Mouse (Mus musculus): ENCODE measurements at regions not wholly inside any gene's neighbourhood (a gene's known extent, or its start where the extent isn't known, plus 50 kb on each side); places are given as distances from the start of the nearest gene placed in this dataset.
A peak's percentile ranks its signal among the peaks of the same experiment; 100 is the strongest.
"Not testable (repeated sequence)": the region's sequence is repeated elsewhere in the genome, so short reads cannot be mapped to it uniquely, and the experiment has no call there.

DNA sequence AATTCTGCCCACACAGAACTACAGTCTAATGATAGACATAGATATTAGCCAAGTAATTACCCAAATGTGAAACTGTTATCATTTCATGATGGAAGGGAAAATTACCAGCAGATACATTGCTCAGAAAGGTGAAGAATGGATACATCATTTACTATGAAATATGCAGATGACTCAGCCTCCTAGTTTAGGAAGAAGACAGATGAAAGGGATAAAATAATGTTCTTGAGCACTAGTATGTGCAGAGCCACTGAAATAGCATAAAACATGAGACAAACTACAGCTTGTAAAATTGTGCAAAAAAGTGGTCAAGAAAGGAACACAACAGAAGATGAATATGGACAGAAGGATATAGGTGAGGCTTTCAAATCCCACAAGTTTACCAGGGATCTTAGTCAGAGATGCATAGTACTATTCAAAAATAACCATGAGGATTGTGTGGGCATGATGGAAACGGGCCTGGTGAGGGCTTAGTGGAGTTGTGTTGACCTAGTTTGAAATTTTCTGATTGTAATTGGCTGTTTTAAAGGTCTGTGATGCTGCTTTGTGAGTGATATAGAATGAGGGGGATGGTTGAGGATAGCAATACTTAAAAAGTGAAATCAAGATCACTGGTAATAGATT, 883.3 kb downstream of the Dnajb9 start:
- no peak for DNase-seq (ENCODE audit: low spot score in 2 of 2)

- peak in 1 of 2 experiments; percentile 9 for DNase-seq (ENCODE audit: low spot score in 2 of 2)
Measured at GRCm38 (mm10) chr12:43310293-43310692, 899.8 kb downstream of the Dnajb9 start.

- no peak for DNase-seq (ENCODE audit: low spot score in 2 of 2)
Measured at GRCm38 (mm10) chr12:43306502-43307051, 903.5 kb downstream of the Dnajb9 start.

GRCm38 (mm10) chr12:43300504-43300903, 909.6 kb downstream of the Dnajb9 start:
- no peak for DNase-seq (ENCODE audit: low spot score in 2 of 2)

- no peak for DNase-seq (ENCODE audit: low spot score in 2 of 2)
Measured at GRCm38 (mm10) chr12:43280442-43280841, 929.7 kb downstream of the Dnajb9 start.

DNA sequence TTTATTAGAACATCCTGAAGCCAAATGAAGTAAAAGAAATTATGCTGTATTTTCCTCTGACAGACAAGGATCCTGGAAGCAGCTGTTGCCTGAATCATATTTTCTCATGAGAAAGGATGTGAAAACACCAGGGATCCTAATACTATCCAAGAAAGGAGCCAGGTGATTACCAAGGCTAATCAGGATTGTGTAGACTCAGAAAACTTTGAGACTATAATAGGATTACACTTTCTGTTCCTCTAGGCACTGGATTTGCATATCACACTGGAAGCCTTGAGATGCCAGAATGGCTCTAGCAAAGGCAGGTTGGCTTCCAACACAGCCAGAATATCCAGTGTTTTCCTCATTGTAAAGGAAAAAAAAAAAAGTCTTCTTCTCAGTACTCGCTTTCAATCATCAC, 945.1 kb downstream of the Dnajb9 start:
- DNase-seq (ENCODE audit: low spot score in 2 of 2): no peak

DNA sequence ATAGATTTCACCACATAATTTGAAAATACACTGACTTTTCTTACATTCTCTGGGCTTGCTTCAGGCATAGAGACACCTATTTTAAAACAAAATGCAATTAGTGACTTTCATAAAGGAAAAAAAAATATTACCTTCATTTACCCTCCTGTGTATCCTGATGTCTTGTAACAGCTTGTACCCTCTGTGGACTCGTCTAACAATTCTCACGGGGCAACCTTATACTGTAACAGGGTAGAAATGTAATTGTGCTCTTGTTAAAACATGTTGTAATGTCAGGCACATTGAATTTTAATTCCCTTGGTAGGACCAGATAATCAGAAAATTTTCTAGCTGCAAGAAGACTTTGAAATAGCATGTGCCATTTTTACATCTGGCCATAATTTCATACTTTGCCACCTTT, 946.3 kb downstream of the Dnajb9 start:
- no peak for DNase-seq (ENCODE audit: low spot score in 2 of 2)

- DNase-seq (ENCODE audit: low spot score in 2 of 2): no peak
Measured at GRCm38 (mm10) chr12:43225950-43226349, 984.2 kb downstream of the Dnajb9 start.

DNA sequence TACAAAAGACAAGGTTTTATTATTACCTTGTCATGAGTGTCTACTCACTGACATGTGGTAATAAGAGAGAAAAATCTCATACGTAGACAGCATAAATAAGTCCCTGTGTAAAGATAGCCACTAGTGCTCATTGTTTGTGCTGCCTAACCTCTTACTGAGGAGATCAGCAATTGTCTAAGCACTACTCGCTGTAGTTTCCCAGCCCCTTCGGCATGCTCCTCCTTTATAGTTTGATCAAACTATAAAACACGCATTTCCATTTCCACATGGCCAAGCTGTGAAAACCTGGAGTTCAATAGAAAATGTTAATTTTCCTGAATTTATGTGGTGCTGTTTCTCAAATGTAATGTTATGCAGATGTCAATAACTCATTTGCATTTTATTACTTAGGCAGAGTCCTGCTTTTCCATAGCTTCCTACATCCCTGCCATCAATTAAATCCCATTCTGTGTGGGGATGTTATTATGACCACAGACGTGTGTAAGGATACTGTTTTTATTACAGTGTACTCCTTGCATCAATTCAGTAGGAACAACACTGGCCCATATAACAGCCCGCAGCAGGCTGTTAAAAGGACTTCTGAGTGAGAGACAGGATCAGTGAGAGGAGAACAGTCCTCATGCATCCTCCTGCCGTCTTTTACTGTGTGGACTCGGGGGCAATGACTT, 986.2 kb downstream of the Dnajb9 start:
- DNase-seq (ENCODE audit: low spot score in 2 of 2): no peak

DNA sequence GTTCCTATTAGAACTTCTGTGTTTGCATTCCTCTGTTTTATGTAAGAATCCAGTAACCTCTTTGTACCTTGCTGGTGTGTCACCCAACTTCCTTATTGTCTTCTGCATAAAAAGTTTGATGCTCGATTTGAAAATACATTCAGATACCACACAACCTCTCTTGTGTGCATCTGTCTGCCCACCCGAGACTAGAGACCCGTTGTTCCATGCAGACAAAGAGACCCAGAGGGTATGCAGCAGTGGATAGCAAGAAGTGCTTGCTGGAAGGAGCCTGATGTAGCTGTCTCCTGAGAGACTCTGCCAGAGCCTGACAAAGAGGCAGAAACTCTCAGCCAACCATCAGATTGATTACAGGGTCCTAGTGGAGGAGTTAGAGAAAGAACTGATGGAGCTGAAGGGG, 997.8 kb downstream of the Dnajb9 start:
- DNase-seq (ENCODE audit: low spot score in 2 of 2): not testable (repeated sequence)

DNA sequence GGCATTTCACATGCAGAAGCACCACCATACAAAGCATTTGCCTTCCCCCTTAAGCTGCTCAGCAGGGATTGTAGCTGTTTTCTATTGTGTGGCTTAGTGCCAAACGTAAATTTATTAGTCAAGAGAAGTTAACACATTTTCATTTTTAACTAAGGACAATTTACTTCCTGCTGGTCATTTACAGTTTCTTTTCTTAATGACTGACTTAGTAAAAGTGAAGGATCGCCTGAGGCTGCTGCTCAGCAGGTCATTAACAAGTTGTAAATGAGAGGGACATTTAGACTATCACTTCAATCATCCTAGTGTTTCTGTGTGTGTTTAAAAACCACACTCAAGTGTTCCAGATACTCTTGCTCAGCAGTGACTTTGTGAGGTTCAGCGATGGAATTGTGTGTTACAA, 1005.5 kb downstream of the Dnajb9 start:
- DNase-seq (ENCODE audit: low spot score in 2 of 2): no peak
